Mouse (Mus musculus) forebrain, postnatal 0 days (tissue): ENCODE data around the gene Ankrd66. TPM values are rescaled to one million over a fixed set of nuclear protein-coding genes. Genes with fewer than 3 reads are reported as not detected.
"Not testable (repeated sequence)": the region's sequence is repeated elsewhere in the genome, so short reads cannot be mapped to it uniquely, and the experiment has no call there.

Source experiments
- ATAC-seq: fragments of 200-750 bp; cut with Nextera tagmentation; 2 replicates; pipeline ENCODE4 v1.8.0; 2017; ENCODE audit warnings: mild to moderate bottlenecking, moderate library complexity
- DNase-seq: peaks from one replicate; pipeline ENCODE4 v3.0.0-alpha.2; 2015
- H3K27ac ChIP-seq: fragments of 300-500 bp; sonication (generic); 2 replicates; pipeline ENCODE4 v1.5.1; 2014; ENCODE audit warnings: low read depth, mild to moderate bottlenecking, antibody characterized with exemption, low read length, moderate library complexity, mixed read lengths
- H3K27me3 ChIP-seq: fragments of 300-500 bp; sonication (generic); 2 replicates; pipeline ENCODE4 v1.6.1; 2014; ENCODE audit warnings: mild to moderate bottlenecking, low read length, mixed read lengths; ENCODE audit not compliant: insufficient read depth
- H3K36me3 ChIP-seq: fragments of 300-500 bp; sonication (generic); 2 replicates; pipeline ENCODE4 v1.6.1; 2014; ENCODE audit warnings: mild to moderate bottlenecking, moderate library complexity; ENCODE audit not compliant: insufficient read depth
- H3K4me1 ChIP-seq: fragments of 300-500 bp; sonication (generic); 2 replicates; pipeline ENCODE4 v1.6.1; 2014; ENCODE audit warnings: antibody characterized with exemption; ENCODE audit not compliant: insufficient read depth
- H3K4me2 ChIP-seq: fragments of 300-500 bp; sonication (generic); 2 replicates; pipeline ENCODE4 v1.6.1; 2014; ENCODE audit warnings: low read depth, mild to moderate bottlenecking, moderate library complexity
- H3K4me3 ChIP-seq: fragments of 300-500 bp; sonication (generic); 2 replicates; pipeline ENCODE4 v1.5.1; 2014; ENCODE audit warnings: low read depth, low read length, mixed read lengths
- H3K9ac ChIP-seq: fragments of 300-500 bp; sonication (generic); 2 replicates; pipeline ENCODE4 v1.6.1; 2014; ENCODE audit warnings: mild to moderate bottlenecking
- H3K9me3 ChIP-seq: fragments of 300-500 bp; sonication (generic); 2 replicates; pipeline ENCODE4 v1.6.1; 2016; ENCODE audit warnings: low read length
- CTCF ChIP-seq: sonication (generic); IDR thresholded peaks from 2 replicates; pipeline ENCODE4 v1.5.1; 2016; ENCODE audit warnings: antibody characterized with exemption, control low read depth, low read depth
- WGBS: fragments of 180-500 bp; shearing (Covaris S2); extraction: QIAGEN DNeasy Blood & Tissue Kit; methylation state at CpG from one replicate; pipeline ENCODE4 v1.1.7; 2014; 5-methylcytosine and 5-hydroxymethylcytosine counted together
- polyA plus RNA-seq: library from polyadenylated mRNA; unstranded; fragments of >200 nt; fragmentation: Nextera tagmentation; extraction: Ambion mirVana; gene quantifications from 2 replicates; pipeline ENCODE4 v1.2.1, GENCODE M21; 2015
- total RNA-seq: library from RNA; depleted of rRNA; stranded (reverse); fragments of >200 nt; gene quantifications from 2 replicates; pipeline ENCODE4 v1.2.3, GENCODE M21; 2014

Ankrd66 gene
- total and polyA plus RNA-seq, 2 experiments from 2014 or later, result 1.2 TPM; not detected in 1

DNA sequence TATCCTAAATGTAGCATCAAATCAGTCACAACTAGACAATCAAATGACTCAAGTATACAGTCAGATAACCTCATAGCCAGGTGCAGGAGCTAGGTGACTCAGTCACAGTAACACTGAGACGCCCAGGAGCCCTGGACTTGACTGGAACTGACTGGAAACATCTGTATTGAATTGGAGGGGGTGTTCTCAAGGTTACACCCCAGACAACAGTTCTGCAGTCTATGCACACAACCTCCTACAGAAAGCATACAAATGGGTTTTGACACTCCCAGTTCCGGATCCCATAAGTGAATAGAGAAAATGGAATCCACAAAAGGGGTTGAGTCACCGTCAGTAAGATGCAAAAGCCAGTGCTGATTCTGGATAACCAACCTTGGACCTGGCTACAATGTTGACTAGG is 15.2 kb upstream of the Ankrd66 start:
- H3K27me3 ChIP-seq, result no peaks in the 10 kb centered on the region
- no peak overlapping the region for H3K27ac ChIP-seq
- DNase-seq, result no peak
- WGBS, result 91% methylated on average over 3 of the region's 3 CpGs
- no peak for ATAC-seq
- H3K36me3 ChIP-seq, result no peaks in the 10 kb centered on the region
- H3K4me3 ChIP-seq, result no peak overlapping the region
- H3K9me3 ChIP-seq, result peaks cover 8% of the 10 kb centered on the region; the same call in 1 of the 2 replicates
- H3K9ac ChIP-seq, result no peak overlapping the region
- H3K4me2 ChIP-seq, result no peak overlapping the region
- no peak for TF ChIP-seq CTCF
- no peaks in the 10 kb centered on the region for H3K4me1 ChIP-seq

DNA sequence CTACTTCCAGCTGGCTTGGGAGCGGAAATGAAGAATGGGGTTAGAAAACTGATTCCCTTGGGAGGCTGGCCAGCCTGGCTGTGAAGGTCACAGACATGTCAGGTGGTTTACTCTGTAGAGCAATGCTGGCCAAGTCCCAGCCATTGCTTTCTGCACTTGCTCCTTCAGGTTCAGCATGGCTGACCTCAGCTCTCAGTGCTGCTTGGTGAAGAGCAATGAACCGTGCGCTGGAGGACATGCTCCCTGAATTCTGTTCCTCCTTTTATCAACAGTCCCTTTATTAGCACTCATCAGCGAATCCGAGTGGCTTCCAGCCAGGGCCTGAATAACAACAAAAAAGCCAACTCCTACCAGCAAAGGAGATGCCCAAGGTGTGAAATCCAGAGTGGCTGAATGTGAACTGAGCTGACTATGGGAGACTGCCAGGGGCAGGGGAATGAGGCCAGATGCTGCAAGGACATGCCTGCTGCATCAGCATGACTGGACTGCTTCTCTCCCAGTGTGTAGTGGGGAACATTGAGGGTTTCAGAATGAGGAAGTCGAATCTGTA is 14.2 kb upstream of the Ankrd66 start:
- Histone ChIP-seq H3K27me3 (no peaks in the 10 kb centered on the region), H3K4me1 (no peaks in the 10 kb centered on the region), H3K9ac (no peak overlapping the region), H3K4me2 (no peak overlapping the region), H3K4me3 (no peak overlapping the region), H3K36me3 (no peaks in the 10 kb centered on the region), H3K9me3 (peaks cover 8% of the 10 kb centered on the region; the same call in 1 of the 2 replicates), H3K27ac (no peak overlapping the region)
- TF ChIP-seq CTCF, result no peak
- WGBS, result 37% methylated on average over 6 of the region's 6 CpGs
- ATAC-seq (peak; percentile 89), DNase-seq (peak; percentile 65)

DNA sequence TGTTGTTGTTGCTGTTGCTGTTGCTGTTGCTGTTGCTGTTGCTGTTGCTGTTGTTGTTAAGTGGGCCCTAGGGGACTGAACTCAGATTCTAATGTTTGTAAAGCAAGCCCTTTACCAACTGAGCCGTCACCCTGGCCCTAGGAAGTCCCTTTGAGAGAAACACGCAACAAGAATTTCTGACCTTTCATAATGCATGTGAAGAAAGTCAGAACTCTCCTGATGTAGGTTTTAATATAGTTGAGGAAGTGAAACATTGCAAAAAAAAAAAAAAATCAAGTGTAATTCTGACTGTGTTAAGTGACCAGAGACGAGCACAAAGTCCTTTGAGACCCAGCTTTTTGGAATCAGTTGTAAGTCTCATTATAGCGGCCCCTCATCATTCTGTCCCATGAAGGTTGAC is 13.7 kb upstream of the Ankrd66 start:
- no peaks in the 10 kb centered on the region for H3K27me3 ChIP-seq
- no peak overlapping the region for H3K27ac ChIP-seq
- H3K4me2 ChIP-seq, result no peak overlapping the region
- DNase-seq, result no peak
- no peak for ATAC-seq
- peaks cover 3% of the 10 kb centered on the region; the same call in 1 of the 2 replicates for H3K9me3 ChIP-seq
- TF ChIP-seq CTCF, result no peak
- no peaks in the 10 kb centered on the region for H3K4me1 ChIP-seq
- 75% methylated on average over 4 of the region's 4 CpGs for WGBS
- H3K36me3 ChIP-seq, result no peaks in the 10 kb centered on the region
- no peak overlapping the region for H3K9ac ChIP-seq
- no peak overlapping the region for H3K4me3 ChIP-seq

DNA sequence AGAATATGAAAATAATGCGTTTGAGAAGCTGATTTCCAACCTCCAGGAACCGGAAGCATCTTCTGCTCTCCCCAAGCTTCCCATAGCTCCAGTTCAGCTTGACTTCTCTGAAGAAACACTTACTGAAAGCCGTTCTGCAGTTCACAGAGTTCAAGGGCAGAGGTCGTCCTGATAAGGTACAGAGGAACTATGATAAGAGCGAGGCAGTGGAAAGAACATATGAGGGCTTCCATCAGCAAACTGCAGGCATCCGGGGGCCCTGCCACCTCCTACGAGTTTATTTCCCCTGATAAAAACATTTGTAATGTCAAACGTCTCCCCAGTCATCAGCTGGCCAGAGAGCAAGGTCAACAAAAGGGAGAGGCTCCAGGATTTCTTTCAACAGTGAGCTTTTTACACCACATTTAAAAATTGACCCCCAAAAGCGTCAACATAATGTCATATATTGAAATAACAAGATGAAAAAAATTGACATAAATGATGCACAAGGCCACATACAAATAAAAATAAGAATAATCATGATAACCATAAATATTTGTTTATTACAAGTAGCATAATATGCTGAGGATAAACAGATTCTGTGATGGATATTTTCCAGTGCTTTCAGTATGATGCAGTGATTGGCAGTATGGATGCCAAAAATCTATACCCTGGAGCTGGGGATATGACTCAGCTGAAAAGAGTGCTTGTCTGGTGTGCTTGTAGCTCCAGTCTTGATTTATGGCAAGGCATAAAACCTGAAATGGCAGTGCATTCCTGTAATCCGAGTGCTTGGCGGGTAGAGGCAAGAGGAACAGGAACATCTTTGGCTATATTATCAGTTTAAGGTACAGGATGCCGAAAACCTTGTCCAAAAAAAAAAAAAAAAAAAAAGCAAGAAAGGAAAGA is 11.3 kb upstream of the Ankrd66 start:
- Histone ChIP-seq H3K9me3 (no peaks in the 10 kb centered on the region), H3K9ac (no peak overlapping the region), H3K4me3 (no peak overlapping the region), H3K36me3 (no peaks in the 10 kb centered on the region), H3K27ac (no peak overlapping the region), H3K4me2 (no peak overlapping the region), H3K4me1 (no peaks in the 10 kb centered on the region), H3K27me3 (no peaks in the 10 kb centered on the region)
- DNase-seq (no peak), ATAC-seq (no peak)
- no peak for TF ChIP-seq CTCF
- WGBS, result 89% methylated on average over 12 of the region's 12 CpGs

DNA sequence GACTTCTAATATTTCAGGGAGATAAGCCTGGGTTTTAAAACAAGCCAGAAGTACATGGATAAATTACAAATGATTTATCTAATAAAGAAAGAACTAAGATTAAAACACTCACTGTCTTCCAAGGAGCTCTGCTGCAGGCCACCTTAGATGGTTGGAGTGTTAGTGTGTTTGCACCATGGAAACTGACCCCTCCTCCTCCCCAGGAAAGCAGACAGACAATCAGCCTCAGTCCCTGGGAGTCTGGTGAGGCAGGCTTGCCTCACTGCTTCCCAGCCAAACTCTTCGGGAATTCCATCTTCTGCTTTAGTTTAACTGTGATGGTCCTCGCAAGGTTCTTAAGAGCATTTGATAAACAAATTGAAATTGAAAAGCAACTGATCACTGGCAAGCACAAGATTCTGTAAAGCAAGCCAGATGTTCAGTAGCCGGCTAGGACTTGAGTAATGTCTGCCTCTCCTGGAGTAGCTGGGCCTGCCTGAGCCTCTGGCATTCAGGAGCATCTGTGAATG is 7.7 kb upstream of the Ankrd66 start:
- Histone ChIP-seq H3K9me3 (no peaks in the 10 kb centered on the region), H3K27ac (no peak overlapping the region), H3K4me3 (no peak overlapping the region), H3K36me3 (no peaks in the 10 kb centered on the region), H3K4me2 (no peak overlapping the region), H3K4me1 (no peaks in the 10 kb centered on the region), H3K27me3 (no peaks in the 10 kb centered on the region), H3K9ac (no peak overlapping the region)
- 46% methylated on average over 3 of the region's 3 CpGs for WGBS
- ATAC-seq, result no peak; the same call in 1 of the 2 replicates
- no peak for TF ChIP-seq CTCF
- DNase-seq, result no peak

DNA sequence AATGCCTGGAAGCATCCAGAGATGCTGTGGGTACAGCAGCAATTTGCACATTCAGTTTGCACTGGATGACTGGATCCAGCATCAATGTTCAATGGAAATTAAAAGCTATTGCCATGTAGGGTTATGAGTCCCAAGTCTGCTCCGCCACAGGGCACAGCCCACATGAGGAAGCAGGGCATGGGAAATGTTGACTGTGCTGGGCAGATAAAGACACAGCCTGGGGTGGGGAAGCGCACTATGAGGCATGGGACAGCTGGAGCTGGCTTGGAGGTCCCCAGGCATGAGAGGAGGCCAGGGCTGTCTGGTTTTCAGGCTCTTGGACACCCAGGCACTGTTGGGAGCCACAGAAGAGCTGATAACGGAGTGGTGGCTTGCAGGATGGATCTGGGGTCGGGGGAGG is 601 bp upstream of the Ankrd66 start:
- Histone ChIP-seq H3K4me2 (no peak overlapping the region), H3K9ac (no peak overlapping the region), H3K4me3 (no peak overlapping the region), H3K36me3 (no peaks in the 10 kb centered on the region), H3K9me3 (no peaks in the 10 kb centered on the region), H3K4me1 (no peaks in the 10 kb centered on the region), H3K27me3 (no peaks in the 10 kb centered on the region), H3K27ac (no peak overlapping the region)
- DNase-seq, result no peak
- 91% methylated on average over 4 of the region's 4 CpGs for WGBS
- no peak for TF ChIP-seq CTCF
- ATAC-seq, result no peak

DNA sequence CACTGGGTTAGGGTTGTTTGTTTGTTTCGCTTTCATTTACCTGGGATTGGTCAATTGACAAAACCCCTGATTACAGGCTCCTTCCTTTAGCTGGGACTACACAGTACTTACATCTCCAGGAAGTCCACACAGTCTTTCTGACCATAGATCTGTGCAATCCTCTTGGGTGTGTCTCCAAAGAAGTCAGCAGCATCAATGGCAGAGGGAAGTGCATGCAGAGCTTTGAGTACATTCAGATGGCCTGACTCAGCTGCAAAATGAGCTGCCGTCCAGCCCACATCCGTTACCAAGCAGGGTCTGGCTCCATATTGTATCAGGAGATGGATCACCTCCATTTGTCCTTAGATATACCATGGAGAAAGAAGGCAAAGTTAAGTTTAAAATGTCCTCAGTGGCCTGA is 4.7 kb downstream of the Ankrd66 start:
- Histone ChIP-seq H3K4me2 (no peak overlapping the region), H3K36me3 (no peaks in the 10 kb centered on the region), H3K27me3 (no peaks in the 10 kb centered on the region), H3K27ac (no peak overlapping the region), H3K4me1 (0 out of 2 replicates have a peak, but pooled peaks cover 2% of the 10 kb centered on the region), H3K9me3 (no peaks in the 10 kb centered on the region), H3K9ac (no peak overlapping the region), H3K4me3 (no peak overlapping the region)
- ATAC-seq, result no peak
- TF ChIP-seq CTCF, result no peak
- 92% methylated on average over 3 of the region's 3 CpGs for WGBS
- no peak for DNase-seq

DNA sequence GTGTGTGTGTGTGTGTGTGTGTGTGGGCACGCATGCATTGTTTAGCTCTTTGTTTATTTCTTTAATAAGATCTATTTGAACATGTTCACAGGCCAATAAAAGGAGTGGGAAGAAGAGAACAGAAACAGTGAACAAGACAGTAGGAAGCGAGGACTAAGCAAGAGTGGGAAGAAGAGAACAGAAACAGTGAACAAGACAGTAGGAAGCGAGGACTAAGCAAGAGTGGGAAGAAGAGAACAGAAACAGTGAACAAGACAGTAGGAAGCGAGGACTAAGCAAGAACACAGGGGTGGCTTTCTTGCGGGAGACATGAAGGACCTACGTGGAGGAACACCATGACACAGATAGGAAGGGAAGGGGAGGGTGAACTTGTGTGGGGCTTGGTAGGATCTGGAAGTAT is 6.6 kb downstream of the Ankrd66 start:
- not testable (repeated sequence) for H3K9me3 ChIP-seq, DNase-seq, H3K27me3 ChIP-seq, H3K9ac ChIP-seq, H3K27ac ChIP-seq, H3K36me3 ChIP-seq, H3K4me3 ChIP-seq, H3K4me2 ChIP-seq, H3K4me1 ChIP-seq, ATAC-seq
- WGBS, result 91% methylated on average over 6 of the region's 6 CpGs
